Mouse (Mus musculus) heart, postnatal 0 days (tissue): ENCODE measurements around the gene Map1s.

Source experiments
- CTCF ChIP-seq: IDR thresholded peaks from 2 replicates; pipeline ENCODE4 v1.5.1; 2016; ENCODE audit warnings: antibody characterized with exemption, control low read depth, low read depth
- EP300 ChIP-seq: IDR thresholded peaks from 2 replicates; pipeline ENCODE4 v1.6.1; 2016; ENCODE audit warnings: antibody characterized with exemption, low read depth

- no peak for TF ChIP-seq CTCF
- no peak for TF ChIP-seq EP300
Observed at GRCm38 (mm10) chr8:70856028-70856427, 49.7 kb upstream of the Map1s start.
